Mouse (Mus musculus): ENCODE results near the gene Lrrc23. TPM values are rescaled to one million over a fixed set of nuclear protein-coding genes. Genes with fewer than 3 reads are reported as not detected.
"Not testable (repeated sequence)": the region's sequence is repeated elsewhere in the genome, so short reads cannot be mapped to it uniquely, and the experiment has no call there.

The Lrrc23 gene
- polyA plus RNA-seq, 1 experiment from 2014 or later, result not detected

DNA sequence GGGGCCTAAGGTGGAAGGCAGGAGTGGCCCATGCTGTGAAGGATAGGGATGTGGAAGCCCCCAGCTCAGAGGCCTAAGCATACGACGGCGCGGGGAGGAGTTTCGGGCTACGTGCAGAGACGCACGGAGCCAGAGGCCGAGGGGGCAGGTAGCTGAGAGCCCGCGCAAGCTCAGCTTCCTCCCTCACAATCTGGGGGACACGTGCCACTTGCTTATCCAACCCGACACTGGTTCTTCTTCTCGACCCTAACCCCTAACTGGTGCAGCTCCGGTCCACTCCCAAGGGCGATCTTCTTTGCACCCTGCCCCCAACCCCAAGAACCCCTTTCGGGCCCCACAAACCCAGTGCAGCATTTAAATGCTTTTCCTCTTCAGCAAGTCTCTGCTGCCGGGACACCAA is 34.0 kb upstream of the Lrrc23 start:
- Histone ChIP-seq H3K9ac (peak overlapping the region; percentile 66), H3K27ac (replicated peaks) (peak overlapping the region; percentile 86), H3K4me2 (peak overlapping the region; percentile 88), H3K4me1 (replicated peaks) (peaks cover 64% of the 10 kb centered on the region), H3K27me3 (no peaks in the 10 kb centered on the region), H3K9me3 (replicated peaks) (no peaks in the 10 kb centered on the region), H3K36me3 (replicated peaks) (peaks cover 63% of the 10 kb centered on the region), H3K4me3 (replicated peaks) (peak overlapping the region; percentile 68)
- peak; percentile 67 for ATAC-seq (ENCODE audit: insufficient read depth)
- WGBS (ENCODE audit: insufficient replicate concordance), result 0% methylated on average over 18 of the region's 18 CpGs

DNA sequence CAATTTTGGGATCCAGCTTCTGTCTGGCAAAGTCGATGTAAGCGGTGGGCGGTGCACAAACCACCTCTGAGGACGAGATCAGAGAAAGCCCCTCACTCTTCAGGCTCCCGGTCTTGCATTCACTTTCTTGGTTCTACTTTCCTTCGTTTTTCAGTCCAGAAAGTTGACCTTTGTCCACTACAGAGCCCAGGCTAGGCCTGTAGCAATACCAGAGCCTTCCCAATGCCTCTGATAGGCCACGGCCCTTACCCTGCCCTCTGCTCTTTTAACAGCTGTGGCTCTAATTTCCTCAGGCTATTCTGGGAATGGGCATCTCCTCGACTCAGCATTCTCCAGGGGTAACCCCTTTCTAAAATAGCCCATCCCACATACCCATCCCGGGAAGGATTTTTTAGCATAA is 33.3 kb upstream of the Lrrc23 start:
- no peaks in the 10 kb centered on the region for H3K27me3 ChIP-seq
- WGBS (ENCODE audit: insufficient replicate concordance), result 23% methylated on average over 9 of the region's 9 CpGs
- peak overlapping the region; percentile 68 for H3K4me3 ChIP-seq (replicated peaks)
- no peaks in the 10 kb centered on the region for H3K9me3 ChIP-seq (replicated peaks)
- peak overlapping the region; percentile 66 for H3K9ac ChIP-seq
- H3K4me2 ChIP-seq, result peak overlapping the region; percentile 88
- peaks cover 70% of the 10 kb centered on the region for H3K4me1 ChIP-seq (replicated peaks)
- H3K27ac ChIP-seq (replicated peaks), result peak overlapping the region; percentile 86
- H3K36me3 ChIP-seq (replicated peaks), result peaks cover 56% of the 10 kb centered on the region
- ATAC-seq (ENCODE audit: insufficient read depth), result no peak

DNA sequence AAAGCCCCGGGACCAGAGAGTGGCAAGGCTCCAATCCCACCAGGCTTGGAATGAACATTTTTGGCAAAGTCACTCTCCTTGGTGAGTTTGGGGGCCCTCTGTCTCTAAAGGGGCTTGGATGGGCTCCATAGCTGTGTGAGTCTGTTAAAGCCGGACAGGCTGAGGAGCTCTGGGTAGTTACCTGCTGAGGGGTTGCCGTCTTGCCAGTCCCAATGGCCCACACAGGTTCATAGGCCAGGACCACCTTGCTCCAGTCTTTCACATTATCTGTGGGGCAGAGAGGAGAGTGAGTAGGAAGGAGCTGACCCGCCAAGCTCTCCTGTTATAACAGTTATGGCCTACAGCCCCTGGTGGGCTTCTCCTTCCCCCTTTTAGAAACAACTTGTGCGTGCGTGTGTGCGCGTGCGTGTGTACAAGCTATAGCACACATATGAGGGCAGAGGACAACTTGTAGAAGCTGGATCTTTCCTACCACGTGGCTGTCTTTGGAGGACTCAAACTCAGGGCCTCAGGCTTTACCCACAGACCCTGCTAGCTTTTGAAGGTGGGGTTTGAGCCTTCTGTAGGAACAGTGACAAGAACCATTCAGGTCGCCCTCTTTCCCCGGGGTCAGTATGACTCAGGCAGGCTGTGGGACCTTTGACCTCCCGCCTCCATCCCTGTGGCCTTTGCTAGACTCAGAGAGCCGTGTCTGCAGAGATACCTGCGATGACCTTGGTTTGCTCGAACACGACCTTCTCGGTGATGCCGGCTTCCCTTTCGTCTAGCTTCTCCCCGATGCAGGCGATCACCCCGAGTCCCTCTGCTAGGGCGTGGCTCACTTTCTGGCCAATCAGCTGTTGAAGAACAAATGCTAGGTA is 32.4 kb upstream of the Lrrc23 start:
- ATAC-seq (ENCODE audit: insufficient read depth), result no peak
- peaks cover 47% of the 10 kb centered on the region for H3K36me3 ChIP-seq (replicated peaks)
- H3K27me3 ChIP-seq, result no peaks in the 10 kb centered on the region
- peak overlapping the region; percentile 88 for H3K4me2 ChIP-seq
- peaks cover 78% of the 10 kb centered on the region for H3K4me1 ChIP-seq (replicated peaks)
- peak overlapping the region; percentile 68 for H3K4me3 ChIP-seq (replicated peaks)
- 74% methylated on average over 24 of the region's 24 CpGs for WGBS (ENCODE audit: insufficient replicate concordance)
- no peaks in the 10 kb centered on the region for H3K9me3 ChIP-seq (replicated peaks)
- peak overlapping the region; percentile 66 for H3K9ac ChIP-seq
- peak overlapping the region; percentile 86 for H3K27ac ChIP-seq (replicated peaks)

DNA sequence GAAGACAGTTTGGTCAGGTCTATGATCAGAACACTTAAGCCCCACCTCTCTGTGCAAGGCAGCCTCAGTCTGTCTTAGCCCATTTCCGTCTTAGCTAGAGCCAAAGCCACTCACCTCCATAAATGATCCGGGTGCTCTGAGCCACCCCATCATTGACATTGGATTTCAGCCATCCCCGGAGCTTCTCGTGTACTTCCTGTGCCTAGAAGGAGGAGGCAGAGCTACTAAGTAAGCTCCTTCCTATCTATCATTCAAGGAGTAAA is 31.8 kb upstream of the Lrrc23 start:
- H3K4me1 ChIP-seq (replicated peaks), result peaks cover 84% of the 10 kb centered on the region
- H3K4me3 ChIP-seq (replicated peaks), result no peak overlapping the region
- no peaks in the 10 kb centered on the region for H3K27me3 ChIP-seq
- no peak overlapping the region for H3K4me2 ChIP-seq
- H3K9me3 ChIP-seq (replicated peaks), result no peaks in the 10 kb centered on the region
- peaks cover 41% of the 10 kb centered on the region for H3K36me3 ChIP-seq (replicated peaks)
- 0 out of 2 replicates have a peak overlapping the region, but pooled peaks have one; percentile 86 for H3K27ac ChIP-seq (replicated peaks)
- ATAC-seq (ENCODE audit: insufficient read depth), result no peak
- H3K9ac ChIP-seq, result no peak overlapping the region
- WGBS (ENCODE audit: insufficient replicate concordance), result 74% methylated on average over 4 of the region's 4 CpGs

DNA sequence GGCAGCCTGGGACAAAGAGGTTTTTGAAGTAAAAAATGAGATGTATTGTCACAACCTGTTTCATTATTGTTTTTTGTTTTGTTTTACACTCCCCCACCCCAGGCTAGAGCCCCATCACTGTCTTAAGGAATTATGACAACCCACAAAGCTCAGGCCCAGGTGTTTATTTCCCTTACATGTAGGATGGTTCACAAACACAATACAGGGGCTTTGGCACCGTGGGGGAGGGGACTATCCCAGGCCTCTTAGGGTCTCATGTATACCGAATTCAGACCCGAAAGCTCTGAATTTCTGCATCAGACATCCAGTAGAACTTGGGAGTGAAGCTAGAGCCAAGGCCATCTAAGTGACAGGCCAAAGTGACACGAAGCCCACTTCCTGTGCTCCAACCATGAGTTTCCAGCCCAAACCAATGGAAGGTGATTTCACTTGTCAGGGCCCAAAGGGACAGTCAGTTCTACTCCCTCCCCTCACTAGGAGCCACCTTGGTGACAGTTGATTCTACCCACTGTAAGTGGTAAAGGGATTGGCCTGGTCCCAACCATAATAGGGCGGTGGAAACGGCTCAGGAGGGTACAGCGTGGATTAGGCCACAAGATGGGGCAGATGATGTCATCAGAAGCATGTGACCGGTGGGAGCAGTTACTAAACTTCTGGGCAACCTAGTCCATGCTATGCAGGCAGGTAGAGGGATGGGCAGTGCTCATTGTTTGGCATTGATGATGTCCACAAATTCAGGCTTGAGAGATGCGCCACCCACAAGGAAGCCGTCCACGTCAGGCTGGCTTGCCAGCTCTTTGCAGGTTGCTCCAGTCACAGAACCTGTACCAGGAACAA is 31.3 kb upstream of the Lrrc23 start:
- WGBS (ENCODE audit: insufficient replicate concordance), result 77% methylated on average over 11 of the region's 11 CpGs
- not testable (repeated sequence) for H3K4me3 ChIP-seq (replicated peaks)
- H3K27ac ChIP-seq (replicated peaks), result peak overlapping the region; percentile 91; the same call in 1 of the 2 replicates

DNA sequence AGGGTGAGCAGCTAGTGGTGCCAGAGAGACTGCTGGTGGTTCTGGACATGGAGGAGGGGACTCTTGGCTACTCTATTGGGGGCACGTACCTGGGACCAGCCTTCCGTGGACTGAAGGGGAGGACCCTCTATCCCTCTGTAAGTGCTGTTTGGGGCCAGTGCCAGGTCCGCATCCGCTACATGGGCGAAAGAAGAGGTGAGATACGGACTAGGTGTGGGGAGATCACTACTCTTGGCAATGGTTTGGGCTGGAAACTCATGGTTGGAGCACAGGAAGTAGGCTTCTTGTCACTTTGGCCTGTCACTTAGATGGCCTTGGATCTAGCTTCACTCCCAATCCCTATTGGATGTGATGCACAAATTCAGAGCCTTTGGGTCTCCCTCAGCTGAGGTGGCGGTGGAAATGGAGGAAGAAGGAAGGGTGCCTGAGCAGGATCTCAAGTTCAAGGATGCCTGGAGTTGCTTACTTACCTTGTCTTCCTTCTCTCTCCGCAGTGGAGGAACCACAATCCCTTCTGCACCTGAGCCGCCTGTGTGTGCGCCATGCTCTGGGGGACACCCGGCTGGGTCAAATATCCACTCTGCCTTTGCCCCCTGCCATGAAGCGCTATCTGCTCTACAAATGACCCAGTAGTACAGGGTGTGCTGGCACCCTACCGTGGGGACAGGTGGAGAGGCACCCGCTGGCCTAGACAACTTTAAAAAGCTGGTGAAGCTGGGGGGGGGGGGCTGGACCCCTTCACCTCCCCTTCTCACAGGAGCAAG is 30.4 kb upstream of the Lrrc23 start:
- Histone ChIP-seq H3K36me3 (replicated peaks) (peaks cover 30% of the 10 kb centered on the region), H3K4me3 (replicated peaks) (peak overlapping the region; percentile 76), H3K4me2 (peak overlapping the region; percentile 98), H3K4me1 (replicated peaks) (peaks cover 90% of the 10 kb centered on the region), H3K9me3 (replicated peaks) (no peaks in the 10 kb centered on the region), H3K9ac (peak overlapping the region; percentile 85), H3K27me3 (no peaks in the 10 kb centered on the region), H3K27ac (replicated peaks) (peak overlapping the region; percentile 91)
- no peak for ATAC-seq (ENCODE audit: insufficient read depth)
- WGBS (ENCODE audit: insufficient replicate concordance), result 46% methylated on average over 14 of the region's 14 CpGs

More for the DNA sequence above, 31.3 kb upstream of the Lrrc23 start:
- peaks cover 89% of the 10 kb centered on the region for H3K4me1 ChIP-seq (replicated peaks)
- H3K27me3 ChIP-seq; H3K9me3 ChIP-seq (replicated peaks); H3K9ac ChIP-seq; ATAC-seq (ENCODE audit: insufficient read depth): not testable (repeated sequence)
- H3K36me3 ChIP-seq (replicated peaks), result peaks cover 35% of the 10 kb centered on the region
- H3K4me2 ChIP-seq, result peak overlapping the region; percentile 98; the same call in 1 of the 2 replicates

DNA sequence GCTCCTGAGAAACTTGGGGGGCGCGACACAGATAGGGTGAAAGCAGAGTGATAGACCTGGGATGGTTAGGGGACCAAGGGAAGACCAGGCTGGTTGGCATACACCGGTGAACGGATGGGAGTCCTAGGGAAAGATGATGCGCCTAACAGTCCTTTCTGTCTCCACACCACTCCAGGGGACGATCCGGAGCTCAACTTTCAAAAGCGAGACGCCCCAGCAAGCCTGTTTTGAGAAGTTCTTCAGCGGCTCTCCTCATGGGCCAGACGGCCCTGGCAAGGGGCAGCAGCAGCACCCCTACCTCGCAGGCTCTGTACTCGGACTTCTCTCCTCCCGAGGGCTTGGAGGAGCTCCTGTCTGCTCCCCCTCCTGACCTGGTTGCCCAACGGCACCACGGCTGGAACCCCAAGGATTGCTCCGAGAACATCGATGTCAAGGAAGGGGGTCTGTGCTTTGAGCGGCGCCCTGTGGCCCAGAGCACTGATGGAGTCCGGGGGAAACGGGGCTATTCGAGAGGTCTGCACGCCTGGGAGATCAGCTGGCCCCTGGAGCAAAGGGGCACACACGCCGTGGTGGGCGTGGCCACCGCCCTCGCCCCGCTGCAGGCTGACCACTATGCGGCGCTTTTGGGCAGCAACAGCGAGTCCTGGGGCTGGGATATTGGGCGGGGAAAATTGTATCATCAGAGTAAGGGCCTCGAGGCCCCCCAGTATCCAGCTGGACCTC is 29.7 kb upstream of the Lrrc23 start:
- H3K27ac ChIP-seq (replicated peaks), result peak overlapping the region; percentile 91
- H3K9me3 ChIP-seq (replicated peaks), result no peaks in the 10 kb centered on the region
- H3K4me2 ChIP-seq, result peak overlapping the region; percentile 98
- H3K9ac ChIP-seq, result peak overlapping the region; percentile 85
- WGBS (ENCODE audit: insufficient replicate concordance), result under 1% methylated on average over 35 of the region's 35 CpGs
- peaks cover 90% of the 10 kb centered on the region for H3K4me1 ChIP-seq (replicated peaks)
- H3K27me3 ChIP-seq, result no peaks in the 10 kb centered on the region
- ATAC-seq (ENCODE audit: insufficient read depth), result peak; percentile 40
- H3K36me3 ChIP-seq (replicated peaks), result peaks cover 30% of the 10 kb centered on the region
- peak overlapping the region; percentile 76 for H3K4me3 ChIP-seq (replicated peaks)

DNA sequence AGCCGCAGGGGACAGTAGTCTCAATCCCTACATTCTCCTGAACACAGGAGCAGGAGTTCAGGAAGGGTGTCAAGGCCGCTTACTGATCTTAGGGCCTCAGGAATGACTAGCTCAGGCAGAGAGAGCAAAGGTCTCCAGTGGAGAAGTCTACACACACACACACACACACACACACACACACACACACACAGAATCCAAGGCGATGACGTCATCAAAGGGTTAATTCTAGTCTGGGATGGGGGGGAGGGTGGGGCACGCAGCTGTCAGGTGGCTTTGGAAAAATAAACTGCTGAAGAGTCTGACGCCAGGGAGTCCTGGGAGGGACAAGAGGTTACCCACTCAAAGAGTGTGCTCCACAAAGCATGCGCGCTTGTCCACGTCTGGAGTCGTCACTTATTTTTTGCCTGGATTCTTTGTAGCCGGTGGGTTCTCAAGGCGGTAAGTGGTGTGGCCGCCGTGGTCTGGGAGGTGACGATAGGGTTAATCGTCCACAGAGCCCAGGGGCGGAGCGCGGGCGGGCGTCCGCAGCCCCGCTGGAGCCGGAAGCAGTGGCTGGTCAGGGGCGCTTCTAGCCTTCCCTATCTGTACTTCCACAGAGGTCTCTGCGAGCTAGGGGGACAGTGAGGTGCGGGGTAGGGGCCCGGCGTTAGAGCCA is 29.0 kb upstream of the Lrrc23 start, which contains the start of gene Spsb2:
TSS of gene Spsb2 (plus strand) at position 304 of the 655 bp plus-strand sequence.
- peak within 1 kb of the TSS; percentile 85 for H3K9ac ChIP-seq
- no peaks in the 10 kb centered on the region for H3K9me3 ChIP-seq (replicated peaks)
- H3K36me3 ChIP-seq (replicated peaks), result peaks cover 30% of the 10 kb centered on the region
- peak within 1 kb of the TSS; percentile 91 for H3K27ac ChIP-seq (replicated peaks)
- peaks cover 86% of the 10 kb centered on the region for H3K4me1 ChIP-seq (replicated peaks)
- WGBS (ENCODE audit: insufficient replicate concordance), result 3% methylated on average over 29 of the region's 29 CpGs
- H3K4me2 ChIP-seq, result peak within 1 kb of the TSS; percentile 98
- ATAC-seq (ENCODE audit: insufficient read depth), result peak; percentile 60
- no peaks in the 10 kb centered on the region for H3K27me3 ChIP-seq
- peak within 1 kb of the TSS; percentile 76 for H3K4me3 ChIP-seq (replicated peaks)

DNA sequence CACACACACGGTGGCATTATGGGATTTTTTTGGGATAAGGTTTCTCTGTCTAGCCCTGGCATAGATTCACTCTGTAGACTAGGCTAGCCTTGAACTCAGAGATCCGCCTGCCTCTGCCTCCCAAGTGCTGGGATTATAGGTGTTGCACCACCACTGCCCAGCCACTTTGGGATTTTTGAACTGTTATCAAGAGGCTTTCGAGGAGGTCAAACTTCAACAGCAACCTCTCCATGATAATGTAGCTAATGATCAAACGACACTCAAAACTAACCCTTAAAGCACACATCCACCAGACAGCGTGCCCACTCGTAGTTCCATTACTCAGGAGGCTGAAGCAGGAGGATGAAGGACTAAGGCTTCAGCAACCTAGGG is 28.4 kb upstream of the Lrrc23 start:
- Histone ChIP-seq H3K4me2 (peak overlapping the region; percentile 98), H3K4me1 (replicated peaks) (peaks cover 82% of the 10 kb centered on the region), H3K9ac (peak overlapping the region; percentile 85), H3K27ac (replicated peaks) (peak overlapping the region; percentile 91), H3K27me3 (no peaks in the 10 kb centered on the region), H3K9me3 (replicated peaks) (no peaks in the 10 kb centered on the region), H3K4me3 (replicated peaks) (peak overlapping the region; percentile 76), H3K36me3 (replicated peaks) (peaks cover 30% of the 10 kb centered on the region)
- 61% methylated on average over 6 of the region's 6 CpGs for WGBS (ENCODE audit: insufficient replicate concordance)
- no peak for ATAC-seq (ENCODE audit: insufficient read depth)

DNA sequence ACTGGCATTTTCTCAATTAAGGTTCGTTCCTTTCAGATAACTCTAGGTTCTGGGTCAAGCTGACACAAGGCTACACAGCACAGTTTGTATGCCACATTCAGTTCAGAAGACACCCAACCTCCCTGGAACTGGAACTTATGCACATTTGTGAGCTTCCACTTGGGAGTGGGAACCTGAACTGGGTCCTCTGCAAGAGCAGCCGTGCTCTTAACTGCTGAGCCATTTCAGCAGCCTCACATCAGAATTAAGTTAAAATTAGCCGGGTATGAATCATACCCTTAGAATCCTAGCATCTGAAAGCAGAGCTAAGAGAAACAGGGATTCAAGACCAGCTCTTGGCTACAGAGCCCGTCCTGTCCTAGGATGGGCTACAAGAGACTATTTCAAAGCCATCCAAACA is 27.8 kb upstream of the Lrrc23 start:
- 73% methylated on average over 4 of the region's 4 CpGs for WGBS (ENCODE audit: insufficient replicate concordance)
- no peak overlapping the region for H3K4me3 ChIP-seq (replicated peaks)
- no peak for ATAC-seq (ENCODE audit: insufficient read depth)
- H3K36me3 ChIP-seq (replicated peaks), result peaks cover 25% of the 10 kb centered on the region
- H3K4me1 ChIP-seq (replicated peaks), result peaks cover 82% of the 10 kb centered on the region
- no peaks in the 10 kb centered on the region for H3K27me3 ChIP-seq
- H3K9me3 ChIP-seq (replicated peaks), result no peaks in the 10 kb centered on the region
- no peak overlapping the region for H3K9ac ChIP-seq
- H3K27ac ChIP-seq (replicated peaks), result peak overlapping the region; percentile 91; the same call in 1 of the 2 replicates
- H3K4me2 ChIP-seq, result no peak overlapping the region; the same call in 1 of the 2 replicates
